Mouse (Mus musculus) lung, embryonic 16.5 days (tissue): ENCODE measurements around the gene Sarnp. TPM values are rescaled to one million over a fixed set of nuclear protein-coding genes. Genes with fewer than 3 reads are reported as not detected.

Experiments used
- ATAC-seq: fragments of 200-750 bp; cut with Nextera tagmentation; 2 replicates; pipeline ENCODE4 v1.8.0; 2017; ENCODE audit warnings: low read depth, mild to moderate bottlenecking, moderate library complexity
- H3K27ac ChIP-seq: fragments of 300-500 bp; sonication (generic); 2 replicates; pipeline ENCODE4 v1.5.1; 2014; ENCODE audit warnings: mild to moderate bottlenecking, control low read depth, low read length
- H3K27me3 ChIP-seq: fragments of 300-500 bp; sonication (generic); 2 replicates; pipeline ENCODE4 v1.6.1; 2014; ENCODE audit warnings: low read depth, low read length, mixed read lengths; ENCODE audit not compliant: control insufficient read depth, insufficient read depth
- H3K36me3 ChIP-seq: fragments of 300-500 bp; sonication (generic); 2 replicates; pipeline ENCODE4 v1.6.1; 2014; ENCODE audit warnings: low read length; ENCODE audit not compliant: control insufficient read depth, insufficient read depth
- H3K4me1 ChIP-seq: fragments of 300-500 bp; sonication (generic); replicated peaks from 2 replicates; pipeline ENCODE4 v1.6.1; 2014; ENCODE audit warnings: low read length, mixed read lengths; ENCODE audit not compliant: control insufficient read depth, insufficient read depth
- H3K4me2 ChIP-seq: fragments of 300-500 bp; sonication (generic); 2 replicates; pipeline ENCODE4 v1.6.1; 2014; ENCODE audit warnings: low read depth, low read length, control low read depth
- H3K4me3 ChIP-seq: fragments of 300-500 bp; sonication (generic); 2 replicates; pipeline ENCODE4 v1.5.1; 2014; ENCODE audit warnings: mild to moderate bottlenecking, low read length, control low read depth
- H3K9ac ChIP-seq: fragments of 300-500 bp; sonication (generic); 2 replicates; pipeline ENCODE4 v1.6.1; 2014; ENCODE audit warnings: low read length, control low read depth
- H3K9me3 ChIP-seq: fragments of 300-500 bp; sonication (generic); 2 replicates; pipeline ENCODE4 v1.6.1; 2016; ENCODE audit warnings: low read length; ENCODE audit not compliant: control insufficient read depth
- WGBS: fragments of 180-500 bp; shearing (Covaris S2); extraction: QIAGEN DNeasy Blood & Tissue Kit; methylation state at CpG from one replicate; pipeline ENCODE4 v1.1.7; 2014; 5-methylcytosine and 5-hydroxymethylcytosine counted together
- polyA plus RNA-seq: library from polyadenylated mRNA; unstranded; fragments of >200 nt; fragmentation: Nextera tagmentation; extraction: Ambion mirVana; gene quantifications from 2 replicates; pipeline ENCODE4 v1.2.1, GENCODE M21; 2015

Sarnp gene
- polyA plus RNA-seq, 1 experiment from 2014 or later, result 212 TPM

- Histone ChIP-seq H3K9me3 (no peaks in the 10 kb centered on the region), H3K36me3 (peaks cover 13% of the 10 kb centered on the region), H3K4me2 (no peak overlapping the region), H3K27me3 (no peaks in the 10 kb centered on the region), H3K4me1 (peaks cover 10% of the 10 kb centered on the region), H3K27ac (no peak overlapping the region), H3K9ac (no peak overlapping the region), H3K4me3 (no peak overlapping the region)
- 89% methylated on average over 2 of the region's 2 CpGs for WGBS
- no peak for ATAC-seq
Observed at GRCm38 (mm10) chr10:128915550-128915949, 98.4 kb downstream of the Sarnp start.

- 80% methylated on average over 3 of the region's 3 CpGs for WGBS
- no peak overlapping the region for H3K27ac ChIP-seq
- no peaks in the 10 kb centered on the region for H3K9me3 ChIP-seq
- H3K36me3 ChIP-seq, result peaks cover 10% of the 10 kb centered on the region
- H3K27me3 ChIP-seq, result no peaks in the 10 kb centered on the region
- no peak overlapping the region for H3K4me3 ChIP-seq
- H3K4me2 ChIP-seq, result no peak overlapping the region
- no peak overlapping the region for H3K9ac ChIP-seq
- no peak for ATAC-seq
- peaks cover 11% of the 10 kb centered on the region for H3K4me1 ChIP-seq
Observed at GRCm38 (mm10) chr10:128916665-128917064, 99.5 kb downstream of the Sarnp start.

DNA sequence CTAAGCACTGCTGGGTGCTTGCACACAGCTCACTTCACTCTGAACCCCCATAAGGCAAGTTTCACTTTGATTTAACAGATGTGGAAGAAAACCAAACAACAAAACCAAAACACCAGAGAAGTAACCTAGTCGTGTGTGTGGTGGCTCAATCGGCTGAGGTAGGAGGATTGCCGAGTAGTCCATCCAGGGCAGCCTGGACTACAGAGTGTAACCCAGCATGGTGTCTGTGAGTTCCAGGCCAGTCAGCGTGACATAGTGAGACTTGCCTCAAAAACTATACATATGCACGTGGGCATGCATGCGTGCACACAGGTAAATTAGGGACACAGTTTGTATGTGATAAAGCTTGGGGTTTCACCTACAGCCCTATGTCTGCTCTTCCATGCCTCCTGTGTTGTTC lies 100.3 kb downstream of the Sarnp start:
- H3K4me2 ChIP-seq, result no peak overlapping the region
- no peak overlapping the region for H3K27ac ChIP-seq
- H3K4me3 ChIP-seq, result no peak overlapping the region
- H3K27me3 ChIP-seq, result no peaks in the 10 kb centered on the region
- peaks cover 18% of the 10 kb centered on the region for H3K4me1 ChIP-seq
- H3K9me3 ChIP-seq, result no peaks in the 10 kb centered on the region
- ATAC-seq, result no peak
- WGBS, result 86% methylated on average over 6 of the region's 6 CpGs
- no peak overlapping the region for H3K9ac ChIP-seq
- peaks cover 9% of the 10 kb centered on the region for H3K36me3 ChIP-seq

- no peak for ATAC-seq
- Histone ChIP-seq H3K27ac (no peak overlapping the region), H3K4me1 (peaks cover 19% of the 10 kb centered on the region), H3K9me3 (no peaks in the 10 kb centered on the region), H3K36me3 (peaks cover 9% of the 10 kb centered on the region), H3K9ac (no peak overlapping the region), H3K4me2 (no peak overlapping the region), H3K27me3 (no peaks in the 10 kb centered on the region), H3K4me3 (no peak overlapping the region)
- WGBS, result 55% methylated on average over 7 of the region's 7 CpGs
Observed at GRCm38 (mm10) chr10:128918246-128918645, 101.1 kb downstream of the Sarnp start.

GRCm38 (mm10) chr10:128919203-128919631 lies 102.1 kb downstream of the Sarnp start:
- H3K9ac ChIP-seq, result no peak overlapping the region
- H3K4me1 ChIP-seq, result peaks cover 27% of the 10 kb centered on the region
- 26% methylated on average over 6 of the region's 6 CpGs for WGBS
- no peaks in the 10 kb centered on the region for H3K9me3 ChIP-seq
- no peaks in the 10 kb centered on the region for H3K27me3 ChIP-seq
- H3K4me2 ChIP-seq, result no peak overlapping the region
- H3K36me3 ChIP-seq, result peaks cover 7% of the 10 kb centered on the region
- H3K4me3 ChIP-seq, result no peak overlapping the region
- no peak for ATAC-seq
- peak overlapping the region; percentile 48 for H3K27ac ChIP-seq

DNA sequence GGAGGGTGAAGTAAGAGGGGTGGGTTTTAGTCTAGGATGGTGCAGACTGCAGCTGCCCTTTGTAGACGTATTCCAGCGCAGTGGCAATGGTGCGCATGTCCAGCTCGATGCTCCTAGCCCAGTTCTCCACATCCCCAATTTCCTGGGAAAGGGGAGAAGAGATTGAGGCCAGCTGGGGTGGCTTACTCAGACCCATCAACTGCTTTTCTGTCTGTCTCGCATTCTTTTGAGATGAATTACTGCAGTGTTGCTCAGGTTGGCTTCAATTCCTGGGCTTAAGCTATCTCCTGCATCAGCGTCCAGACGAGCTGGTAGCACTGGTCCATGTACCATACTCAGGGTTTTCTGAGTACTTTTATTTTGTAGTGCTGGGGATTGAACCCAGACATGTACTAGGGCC lies 102.8 kb downstream of the Sarnp start:
- 70% methylated on average over 7 of the region's 7 CpGs for WGBS
- no peak for ATAC-seq

GRCm38 (mm10) chr10:128920736-128921161 lies 103.6 kb downstream of the Sarnp start:
- no peak for ATAC-seq
- no peak overlapping the region for H3K4me3 ChIP-seq
- H3K4me1 ChIP-seq, result peaks cover 27% of the 10 kb centered on the region

More for the DNA sequence above, 102.8 kb downstream of the Sarnp start:
- Histone ChIP-seq H3K9ac (no peak overlapping the region), H3K4me3 (no peak overlapping the region), H3K27me3 (no peaks in the 10 kb centered on the region), H3K27ac (peak overlapping the region; percentile 48), H3K9me3 (no peaks in the 10 kb centered on the region), H3K4me2 (no peak overlapping the region), H3K36me3 (0 out of 2 replicates have a peak, but pooled peaks cover 2% of the 10 kb centered on the region), H3K4me1 (peaks cover 27% of the 10 kb centered on the region)

DNA sequence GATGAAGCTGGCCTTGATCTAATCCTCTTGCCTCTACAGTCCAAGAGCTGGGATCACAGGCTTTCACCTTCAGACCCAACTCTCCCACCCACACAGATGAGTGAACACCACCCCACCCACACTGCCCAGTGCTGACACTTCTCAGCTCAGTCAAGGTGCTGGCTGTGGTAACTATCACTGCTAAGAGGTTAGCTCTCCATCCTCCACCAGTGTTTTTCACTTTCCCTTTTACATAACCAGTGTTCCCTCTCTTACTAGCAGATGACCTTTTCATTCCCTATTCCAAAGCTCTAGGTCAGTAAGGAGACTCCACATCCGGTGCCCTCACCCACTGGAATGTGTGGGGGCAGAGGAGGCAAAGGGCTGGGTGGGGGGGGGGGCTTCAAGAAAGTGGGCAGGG lies 104.1 kb downstream of the Sarnp start:
- Histone ChIP-seq H3K4me2 (no peak overlapping the region), H3K4me1 (peaks cover 27% of the 10 kb centered on the region), H3K9me3 (no peaks in the 10 kb centered on the region), H3K4me3 (no peak overlapping the region), H3K27ac (peak overlapping the region; percentile 54; the same call in 1 of the 2 replicates), H3K27me3 (no peaks in the 10 kb centered on the region), H3K9ac (no peak overlapping the region), H3K36me3 (0 out of 2 replicates have a peak, but pooled peaks cover 2% of the 10 kb centered on the region)
- WGBS, result 47% methylated on average over 1 of the region's 1 CpGs
- no peak for ATAC-seq

More at GRCm38 (mm10) chr10:128920736-128921161, 103.6 kb downstream of the Sarnp start:
- H3K27me3 ChIP-seq, result no peaks in the 10 kb centered on the region
- 0 out of 2 replicates have a peak, but pooled peaks cover 2% of the 10 kb centered on the region for H3K36me3 ChIP-seq
- peak overlapping the region; percentile 1; the same call in 1 of the 2 replicates for H3K27ac ChIP-seq
- 52% methylated on average over 3 of the region's 3 CpGs for WGBS
- H3K9me3 ChIP-seq, result no peaks in the 10 kb centered on the region
- peak overlapping the region; percentile 32; the same call in 1 of the 2 replicates for H3K9ac ChIP-seq
- 0 out of 2 replicates have a peak overlapping the region, but pooled peaks have one; percentile 6 for H3K4me2 ChIP-seq

GRCm38 (mm10) chr10:128921883-128922821 lies 105.0 kb downstream of the Sarnp start:
- Histone ChIP-seq H3K27ac (peak overlapping the region; percentile 98), H3K27me3 (no peaks in the 10 kb centered on the region), H3K4me1 (peaks cover 27% of the 10 kb centered on the region), H3K36me3 (0 out of 2 replicates have a peak, but pooled peaks cover 2% of the 10 kb centered on the region), H3K4me2 (peak overlapping the region; percentile 94), H3K9ac (peak overlapping the region; percentile 83), H3K9me3 (no peaks in the 10 kb centered on the region), H3K4me3 (peak overlapping the region; percentile 83)
- no peak for ATAC-seq
- WGBS, result 62% methylated on average over 16 of the region's 16 CpGs
